Mouse (Mus musculus): ENCODE measurements around the gene Hist1h2ac.
"Not testable (repeated sequence)": the region's sequence is repeated elsewhere in the genome, so short reads cannot be mapped to it uniquely, and the experiment has no call there.

Hist1h2ac gene

DNA sequence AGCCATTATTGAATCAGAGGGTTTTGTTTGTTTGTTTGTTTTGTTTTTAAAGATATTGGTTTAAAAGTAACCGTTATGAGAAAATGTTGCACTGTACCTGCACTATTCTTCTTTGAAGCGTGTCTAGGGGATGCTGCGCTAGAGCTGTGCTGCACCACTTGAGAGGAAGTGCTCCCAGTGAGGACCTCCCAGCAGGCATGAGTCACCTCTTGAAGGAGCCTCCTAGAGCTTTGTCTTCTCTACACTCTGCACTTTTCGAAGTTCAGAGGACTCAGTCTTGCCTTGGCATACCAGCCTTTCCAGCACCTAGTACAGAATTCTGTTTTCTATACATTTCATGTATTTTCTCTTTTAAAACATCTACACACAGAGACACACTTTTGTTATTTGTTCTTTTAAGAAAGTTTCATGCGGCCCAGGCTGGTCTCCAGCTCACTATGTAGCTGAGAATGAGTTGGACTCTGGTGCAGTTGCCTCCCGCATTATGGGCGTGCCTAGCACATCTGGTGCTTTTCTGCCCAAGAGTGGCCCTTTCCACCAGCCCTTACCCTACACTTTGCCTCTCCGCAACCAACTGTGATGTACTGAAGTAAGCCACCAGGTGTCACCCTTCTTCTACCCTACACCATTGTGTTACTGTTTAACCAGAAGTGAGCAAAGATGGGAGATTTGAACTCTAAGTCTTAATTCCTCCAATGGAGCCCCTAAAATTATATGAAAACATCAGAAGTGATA lies 17.2 kb upstream of the Hist1h2ac start:
- peak; percentile 67 for DNase-seq (ENCODE audit: low read depth, low spot score)

DNA sequence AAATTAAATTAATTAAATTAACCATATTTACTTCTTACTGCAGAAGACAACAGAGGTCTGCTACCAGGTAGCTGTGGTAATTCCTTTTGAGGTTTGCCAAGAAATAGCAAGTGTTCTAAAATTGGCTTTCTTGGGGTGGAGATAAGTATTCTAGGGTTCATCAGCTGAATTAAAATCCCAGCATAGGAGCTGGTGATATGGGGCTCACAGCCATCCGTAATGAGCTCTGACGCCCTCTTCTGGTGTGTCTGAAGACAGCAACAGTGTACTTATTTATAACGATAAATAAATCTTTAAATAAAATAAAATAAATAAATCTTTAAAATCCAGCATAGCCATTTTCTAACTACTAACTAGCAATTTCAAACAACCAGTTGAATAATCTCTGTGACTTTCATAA lies 16.0 kb upstream of the Hist1h2ac start:
- DNase-seq (ENCODE audit: low read depth, low spot score) = no peak

DNA sequence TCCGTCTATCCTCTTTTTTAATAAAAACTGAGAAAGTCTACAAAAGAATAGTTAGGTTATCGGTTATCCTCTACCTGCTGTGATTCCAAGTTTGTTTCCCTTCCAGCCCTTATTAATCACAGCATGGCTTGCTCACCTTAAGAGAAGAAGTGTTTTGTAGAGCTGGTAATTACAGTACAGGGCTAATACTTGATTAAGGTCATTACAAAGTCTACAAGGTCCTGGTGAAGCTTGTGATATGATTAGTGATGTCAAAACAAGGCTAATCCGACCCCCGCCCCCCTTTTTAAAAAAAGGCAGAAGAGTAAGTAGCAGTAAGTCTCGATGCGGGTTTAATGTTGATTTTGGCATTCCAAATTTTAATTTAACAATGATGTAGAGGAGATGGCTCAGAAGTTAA lies 15.2 kb upstream of the Hist1h2ac start:
- DNase-seq (ENCODE audit: low read depth, low spot score) = peak; percentile 71

DNA sequence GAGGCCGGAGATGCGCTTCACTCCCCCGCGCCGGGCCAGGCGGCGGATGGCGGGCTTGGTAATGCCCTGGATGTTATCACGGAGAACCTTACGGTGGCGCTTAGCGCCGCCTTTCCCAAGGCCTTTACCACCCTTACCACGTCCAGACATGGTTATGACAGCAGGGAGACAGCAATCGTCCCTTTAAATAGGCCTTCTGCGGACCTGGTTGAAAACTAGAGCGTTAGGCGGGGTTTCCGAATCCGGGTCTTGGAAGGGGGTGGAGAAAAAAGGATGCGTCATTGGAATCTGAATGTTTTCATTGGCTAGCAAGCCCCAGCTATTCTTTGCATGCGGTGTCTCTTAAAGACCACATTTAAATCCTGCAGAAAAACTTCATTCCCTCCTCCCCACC lies 14.5 kb upstream of the Hist1h2ac start, which contains the start of gene Hist1h4c:
Gene Hist1h4c (minus strand): TSS at position 155 of the 394 bp plus-strand sequence.
- DNase-seq (ENCODE audit: low read depth, low spot score) = peak; percentile 100

DNA sequence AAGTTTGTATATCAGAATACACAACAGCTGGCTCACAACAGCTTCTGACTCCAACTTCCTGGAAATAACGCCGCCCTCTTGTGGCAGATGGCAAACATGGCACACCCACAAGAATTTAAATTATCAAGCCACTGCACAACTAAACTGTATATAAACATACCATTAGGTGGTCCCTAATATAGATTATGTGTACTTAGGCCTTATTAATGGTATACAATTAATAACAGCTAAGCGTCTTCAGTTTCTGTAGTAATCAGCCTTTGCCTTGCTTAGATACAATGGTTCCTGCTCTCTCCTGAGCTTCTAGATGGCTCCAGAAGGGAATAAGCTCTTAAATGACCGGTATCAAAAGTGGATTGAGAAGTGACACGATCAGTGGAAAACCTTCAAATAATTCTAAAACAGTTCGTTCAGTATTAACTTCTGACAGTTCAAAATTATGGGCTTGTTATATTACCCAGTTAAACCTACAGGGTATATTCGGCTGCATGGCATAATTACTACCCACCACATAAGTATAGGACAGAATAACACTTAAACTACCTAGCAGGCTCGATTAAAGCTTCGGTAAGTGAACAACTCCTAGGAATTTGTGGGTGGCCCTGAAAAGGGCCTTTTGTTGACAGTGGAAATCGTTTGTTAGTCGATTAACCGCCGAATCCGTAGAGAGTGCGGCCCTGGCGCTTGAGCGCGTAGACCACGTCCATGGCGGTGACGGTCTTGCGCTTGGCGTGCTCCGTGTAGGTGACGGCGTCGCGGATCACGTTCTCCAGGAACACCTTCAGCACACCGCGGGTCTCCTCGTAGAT lies 13.9 kb upstream of the Hist1h2ac start:
- DNase-seq (ENCODE audit: low read depth, low spot score) = no peak

DNA sequence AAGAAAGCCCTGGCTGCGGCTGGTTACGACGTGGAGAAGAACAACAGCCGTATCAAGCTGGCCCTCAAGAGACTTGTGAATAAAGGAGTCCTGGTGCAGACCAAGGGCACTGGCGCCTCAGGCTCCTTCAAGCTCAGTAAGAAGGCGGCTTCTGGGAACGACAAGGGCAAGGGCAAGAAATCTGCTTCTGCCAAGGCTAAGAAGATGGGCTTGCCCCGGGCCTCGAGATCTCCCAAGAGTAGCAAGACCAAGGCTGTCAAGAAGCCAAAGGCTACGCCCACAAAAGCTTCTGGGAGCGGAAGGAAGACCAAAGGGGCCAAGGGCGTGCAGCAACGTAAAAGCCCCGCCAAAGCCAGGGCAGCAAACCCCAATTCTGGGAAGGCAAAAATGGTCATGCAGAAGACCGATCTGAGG lies 12.3 kb upstream of the Hist1h2ac start:
- DNase-seq (ENCODE audit: low read depth, low spot score) = no peak

DNA sequence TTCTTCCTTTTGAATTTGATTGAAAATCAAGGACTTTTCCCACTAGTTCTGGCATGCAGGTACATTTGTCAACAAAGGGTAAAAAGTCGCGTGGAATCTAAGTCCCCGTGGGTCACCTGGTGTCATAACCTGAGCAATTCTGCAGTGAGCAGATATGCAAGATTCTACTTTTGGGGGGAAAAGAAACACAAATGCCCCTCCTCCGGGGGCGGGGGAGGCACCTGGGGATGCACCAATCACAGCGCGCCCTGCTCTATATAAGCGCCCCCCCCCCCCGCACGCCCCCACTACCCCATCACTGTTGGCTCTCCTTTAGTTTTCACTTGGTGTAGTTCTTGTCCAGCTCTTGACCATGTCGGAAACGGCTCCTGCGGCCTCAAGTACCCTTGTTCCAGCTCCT lies 11.8 kb upstream of the Hist1h2ac start, which contains the start of gene Hist1h1t:
Gene Hist1h1t (plus strand): TSS at position 301 of the 400 bp plus-strand sequence.
- no peak for DNase-seq (ENCODE audit: low read depth, low spot score)

DNA sequence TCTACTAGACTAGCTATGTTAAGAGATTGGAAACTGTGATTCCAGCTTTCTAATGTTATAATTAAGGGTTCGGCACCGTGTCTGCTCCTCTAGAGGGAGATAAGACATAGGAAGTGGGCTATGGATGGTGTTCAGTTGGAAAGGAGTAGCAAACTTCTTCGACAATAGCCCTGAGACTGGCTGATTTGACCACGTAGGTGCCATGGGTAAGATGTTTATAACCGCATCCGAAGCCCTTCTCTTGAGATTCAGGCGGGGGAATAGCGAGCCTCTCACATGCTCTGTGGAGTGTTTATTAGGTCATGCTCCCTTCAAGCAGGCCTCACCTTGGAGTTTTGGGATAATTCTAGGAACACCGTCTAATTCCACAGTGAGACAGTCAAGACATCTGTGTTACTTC lies 11.2 kb upstream of the Hist1h2ac start:
- no peak for DNase-seq (ENCODE audit: low read depth, low spot score)

DNA sequence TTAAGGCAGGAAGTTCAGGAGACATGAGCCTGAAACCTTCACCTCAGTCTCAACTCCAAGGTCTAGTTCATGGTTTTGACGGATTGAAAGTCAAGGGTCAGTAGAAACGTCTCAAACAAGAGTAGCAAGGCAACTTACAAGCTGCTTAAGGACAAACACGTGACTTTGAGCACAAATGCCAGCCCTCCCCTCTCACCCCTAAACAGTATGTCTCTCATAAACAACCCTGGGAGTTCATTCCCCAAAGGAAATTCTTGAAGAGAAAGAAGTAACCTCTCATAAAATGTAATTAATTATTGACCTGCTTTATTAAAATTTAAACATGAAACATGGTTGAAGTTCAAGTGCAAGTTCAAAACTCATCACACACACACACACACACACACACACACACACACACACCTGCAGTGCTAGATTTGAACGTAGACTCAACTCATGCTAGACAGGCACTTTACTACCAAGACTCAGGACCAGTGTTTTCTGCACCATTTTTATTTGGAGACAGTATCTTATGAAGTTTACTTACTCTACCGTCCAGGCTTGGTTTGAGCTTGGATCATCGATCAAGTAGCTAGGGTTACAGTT lies 10.2 kb upstream of the Hist1h2ac start:
- no peak for DNase-seq (ENCODE audit: low read depth, low spot score)

DNA sequence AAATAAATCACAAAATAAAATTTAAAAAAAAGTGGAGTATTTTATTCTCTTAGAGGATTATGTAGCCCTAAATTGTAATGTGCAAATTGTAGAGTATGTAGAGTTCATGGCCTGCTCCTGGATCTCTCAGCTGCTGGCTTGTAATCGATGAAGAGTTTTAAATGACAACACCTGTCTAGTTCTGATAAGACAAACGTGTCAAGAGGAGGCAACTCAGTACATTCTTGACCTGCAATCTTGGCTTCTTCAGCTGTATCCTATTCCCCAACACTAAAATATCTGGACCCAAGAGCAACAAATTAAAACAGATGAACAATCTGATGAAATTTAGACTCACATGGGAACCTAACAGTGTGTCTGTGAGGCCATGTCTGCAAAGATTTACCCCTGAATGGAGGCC lies 5.7 kb upstream of the Hist1h2ac start:
- DNase-seq (ENCODE audit: low read depth, low spot score) = no peak

DNA sequence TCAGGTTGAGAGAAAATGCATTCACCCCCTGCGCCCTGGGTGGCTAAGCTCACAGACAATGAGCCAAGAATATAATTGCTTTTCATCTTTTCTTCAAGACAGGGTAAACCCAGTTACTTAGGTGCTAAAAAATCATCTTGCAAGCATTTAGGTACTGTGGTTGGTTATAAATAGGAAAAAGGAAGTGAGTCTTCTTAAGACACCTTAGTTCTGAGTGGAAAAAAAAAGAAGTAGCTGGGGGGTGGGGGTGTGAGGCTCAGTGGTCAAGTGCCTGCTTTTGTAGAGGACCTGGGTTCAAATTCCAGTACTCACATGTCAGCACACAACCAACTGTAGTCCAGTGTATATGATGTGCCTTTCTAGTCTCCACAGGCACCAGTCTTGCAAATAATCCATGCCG lies 5.2 kb upstream of the Hist1h2ac start:
- no peak for DNase-seq (ENCODE audit: low read depth, low spot score)

DNA sequence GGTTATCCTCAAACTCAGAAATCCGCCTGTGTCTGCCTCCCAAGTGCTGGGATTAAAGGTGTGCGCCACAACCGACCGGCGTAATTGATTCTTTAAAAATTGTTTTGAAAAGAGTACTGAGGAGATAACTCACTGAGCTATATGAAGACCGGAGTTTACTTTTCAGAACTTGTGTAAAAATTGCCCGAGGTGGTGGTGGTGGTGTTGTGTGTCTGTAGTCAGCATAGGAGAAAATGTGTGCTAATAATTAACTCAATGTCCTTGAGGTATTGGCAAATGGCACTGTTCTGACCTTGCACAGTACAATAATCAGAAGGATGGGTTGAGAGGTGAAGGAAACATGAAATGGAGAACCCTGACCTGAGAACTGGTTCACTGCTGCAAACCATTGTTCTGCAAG lies 4.2 kb upstream of the Hist1h2ac start:
- no peak for DNase-seq (ENCODE audit: low read depth, low spot score)

DNA sequence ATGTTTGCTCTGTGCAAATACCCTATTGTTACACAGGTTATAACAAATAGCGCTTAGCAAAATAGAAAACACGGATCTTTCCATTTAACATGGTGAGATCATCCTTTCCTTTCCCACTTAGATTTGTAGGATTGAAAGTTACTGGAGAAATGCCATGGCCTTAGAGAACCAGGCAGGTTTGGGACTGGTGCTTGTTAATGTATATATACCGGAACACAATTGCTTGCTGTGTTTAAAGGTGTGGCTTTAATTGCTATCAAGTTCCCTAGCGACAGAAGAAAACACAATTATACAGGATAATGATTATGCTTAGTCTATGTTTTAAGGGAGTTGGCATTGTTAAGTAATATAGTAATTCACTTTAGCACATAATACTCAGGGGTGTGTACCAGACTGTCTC lies 3.4 kb upstream of the Hist1h2ac start:
- no peak for DNase-seq (ENCODE audit: low read depth, low spot score)

DNA sequence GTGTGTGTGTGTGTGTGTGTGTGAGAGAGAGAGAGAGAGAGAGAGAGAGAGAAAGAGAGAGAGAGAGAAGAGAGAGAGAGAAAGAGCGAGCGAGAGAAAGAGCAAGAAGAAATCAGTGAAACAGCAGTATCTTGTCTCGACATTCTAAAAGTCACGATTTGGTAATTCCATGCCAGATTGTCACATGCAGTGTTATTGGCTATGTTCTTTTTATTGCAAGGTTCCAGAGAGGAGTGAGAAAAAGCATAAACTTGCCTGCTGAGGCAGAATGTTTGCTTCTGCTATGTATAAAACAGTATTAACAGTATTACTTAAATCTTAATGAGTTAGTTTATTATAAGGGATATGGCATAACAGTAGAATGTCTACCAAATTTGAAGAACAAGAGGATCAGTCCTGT lies 2.2 kb upstream of the Hist1h2ac start:
- no peak for DNase-seq (ENCODE audit: low read depth, low spot score)

DNA sequence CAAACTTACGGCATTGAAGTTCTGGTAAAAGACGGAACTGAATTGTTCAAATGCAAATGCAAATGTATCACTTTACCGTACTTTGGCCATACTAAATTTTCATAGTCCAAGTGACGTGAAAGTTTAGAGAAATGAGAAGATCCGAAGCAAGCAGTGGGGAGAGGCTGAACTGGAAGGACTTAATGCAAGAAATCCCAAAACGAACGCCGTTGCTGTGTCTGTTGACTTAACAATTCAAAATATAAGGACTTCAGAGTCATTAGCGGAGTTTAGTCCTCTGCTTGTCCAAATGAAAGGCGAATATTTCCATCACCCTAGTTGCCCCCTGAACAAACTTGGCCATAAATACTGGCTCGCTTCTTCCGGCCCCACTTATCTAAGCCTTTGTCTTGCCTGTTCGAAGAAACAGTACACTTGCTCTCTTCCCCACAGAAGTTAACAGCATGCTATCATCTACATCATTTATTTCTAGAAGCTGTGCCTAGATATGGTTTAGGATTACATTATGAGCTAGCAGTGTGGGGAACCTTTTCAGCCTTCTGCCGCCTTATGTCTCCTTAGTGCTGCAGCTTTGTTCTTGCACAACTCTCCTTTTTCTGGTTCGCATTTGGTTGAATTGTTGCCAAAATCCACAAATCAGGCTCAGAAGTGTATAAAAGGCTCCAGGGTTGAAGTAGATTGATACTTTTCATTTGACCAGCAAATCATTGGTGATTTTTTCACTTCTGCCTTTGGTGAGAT lies 1.5 kb upstream of the Hist1h2ac start:
- DNase-seq (ENCODE audit: low read depth, low spot score) = no peak

DNA sequence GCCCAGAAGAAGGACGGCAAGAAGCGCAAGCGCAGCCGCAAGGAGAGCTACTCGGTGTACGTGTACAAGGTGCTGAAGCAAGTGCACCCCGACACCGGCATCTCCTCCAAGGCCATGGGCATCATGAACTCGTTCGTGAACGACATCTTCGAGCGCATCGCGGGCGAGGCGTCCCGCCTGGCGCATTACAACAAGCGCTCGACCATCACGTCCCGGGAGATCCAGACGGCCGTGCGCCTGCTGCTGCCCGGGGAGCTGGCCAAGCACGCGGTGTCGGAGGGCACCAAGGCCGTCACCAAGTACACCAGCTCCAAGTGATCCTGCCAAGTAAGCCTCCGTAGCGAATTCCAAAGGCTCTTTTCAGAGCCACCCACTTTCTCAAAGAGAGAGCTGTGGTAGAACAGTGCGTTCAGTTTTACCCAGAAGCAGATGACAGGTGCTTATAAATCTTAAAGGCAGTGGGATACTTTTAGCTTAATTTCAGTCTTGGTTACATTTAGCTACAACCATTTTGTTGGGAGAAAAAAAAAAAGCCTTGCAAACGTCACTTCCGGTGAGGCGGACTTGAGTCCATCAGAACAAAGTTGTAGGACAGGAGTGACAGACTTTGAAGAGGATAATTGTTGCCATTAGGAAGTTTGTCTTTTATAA lies 672 bp upstream of the Hist1h2ac start:
- peak; percentile 70 for DNase-seq (ENCODE audit: low read depth, low spot score)

DNA sequence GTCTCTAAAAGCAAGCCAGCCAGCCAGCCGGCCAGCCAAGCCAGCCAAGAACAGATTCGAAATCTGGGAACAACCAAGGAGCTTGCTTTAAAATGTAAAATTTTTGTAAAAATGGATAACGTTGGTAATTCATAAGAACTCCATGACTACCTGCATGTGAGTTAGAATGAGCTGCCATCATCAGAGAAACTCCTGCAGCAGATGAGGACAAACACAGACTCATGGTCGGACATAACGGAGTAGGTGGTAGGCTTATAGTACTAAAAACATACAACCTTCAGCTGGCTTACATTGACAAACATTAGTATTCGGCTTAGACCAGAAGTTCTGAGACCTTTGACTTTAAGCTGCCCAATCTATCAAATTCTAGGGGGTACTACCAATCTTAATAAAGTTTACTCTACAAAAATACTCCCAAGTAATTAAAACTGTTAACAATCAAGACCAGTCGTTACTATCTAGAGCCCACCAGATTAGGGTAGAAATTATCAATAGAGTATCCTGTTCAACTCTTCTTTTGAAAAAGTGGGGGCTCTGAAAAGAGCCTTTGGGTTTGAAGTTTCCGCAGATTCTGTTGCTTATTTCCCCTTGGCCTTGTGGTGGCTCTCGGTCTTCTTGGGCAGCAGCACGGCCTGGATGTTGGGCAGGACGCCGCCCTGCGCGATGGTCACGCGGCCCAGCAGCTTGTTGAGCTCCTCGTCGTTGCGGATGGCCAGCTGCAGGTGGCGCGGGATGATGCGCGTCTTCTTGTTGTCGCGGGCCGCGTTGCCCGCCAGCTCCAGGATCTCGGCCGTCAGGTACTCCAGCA lies 597 bp downstream of the Hist1h2ac start:
- DNase-seq (ENCODE audit: low read depth, low spot score) = not testable (repeated sequence)

DNA sequence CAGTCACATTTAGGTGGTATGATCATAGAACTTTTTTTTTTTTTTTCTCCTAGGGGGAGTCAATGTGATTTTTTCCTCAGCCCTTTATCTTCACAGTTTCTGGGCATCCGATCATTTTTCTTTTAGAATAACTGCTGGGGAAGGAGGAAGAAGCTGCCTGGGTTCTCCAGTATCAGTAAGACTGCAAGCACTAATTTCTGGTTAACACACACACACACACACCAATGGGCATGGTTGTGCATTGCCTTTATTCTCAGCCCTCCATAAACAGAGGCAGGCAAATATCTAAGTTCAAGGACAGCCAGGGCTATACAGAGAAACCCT lies 1.2 kb downstream of the Hist1h2ac start:
- DNase-seq (ENCODE audit: low read depth, low spot score) = no peak

DNA sequence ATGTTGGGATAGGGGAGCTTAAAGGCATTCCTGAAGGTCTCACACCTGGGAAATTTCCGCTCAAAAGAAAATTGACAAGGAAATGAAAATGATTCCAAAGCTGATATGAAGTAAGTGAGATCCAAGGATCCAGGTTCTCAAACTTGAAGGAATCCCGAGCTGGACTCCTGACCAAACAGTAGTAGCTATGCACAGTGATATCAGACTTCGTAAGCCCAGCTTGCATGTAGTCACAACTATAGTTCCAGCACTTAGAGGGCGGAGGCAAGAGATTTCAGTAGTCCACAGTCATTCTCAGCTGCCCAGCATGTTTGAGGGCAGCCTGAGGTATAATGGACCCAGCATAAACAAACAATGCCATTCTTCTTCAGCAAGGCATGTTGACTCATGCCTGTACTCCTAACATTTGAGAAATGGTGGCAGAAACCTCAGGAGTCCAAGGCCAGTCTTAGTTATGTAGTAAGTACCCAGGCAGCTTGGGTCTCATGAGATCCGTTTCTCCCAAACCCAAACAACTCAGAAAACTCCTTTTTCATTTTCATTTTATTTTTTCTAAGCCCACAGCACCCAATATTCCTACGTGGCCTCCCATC lies 1.7 kb downstream of the Hist1h2ac start:
- DNase-seq (ENCODE audit: low read depth, low spot score) = no peak

DNA sequence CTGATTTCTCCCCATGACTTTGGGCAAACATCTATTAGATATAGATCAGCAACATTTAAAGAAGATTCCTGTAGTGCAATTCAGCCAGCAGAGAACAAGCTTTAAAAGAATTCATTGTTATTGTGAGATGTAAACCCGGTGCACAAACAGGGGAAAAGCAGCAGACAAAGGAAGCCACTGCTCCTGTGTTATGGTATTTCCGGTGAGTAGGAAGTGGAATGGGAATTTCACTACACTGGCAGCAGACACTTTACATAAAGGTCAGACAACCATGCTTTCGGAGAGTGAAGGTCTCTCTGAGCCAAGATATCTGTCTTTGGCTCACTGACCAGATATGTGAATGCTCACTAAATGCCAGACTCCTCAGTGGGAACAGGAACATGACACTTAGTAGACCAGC lies 21.2 kb downstream of the Hist1h2ac start:
- DNase-seq (ENCODE audit: low read depth, low spot score) = no peak

All from retina, postnatal 7 days (tissue).